Mouse (Mus musculus) kidney, adult 8-10 months (tissue): ENCODE measurements at regions not wholly inside any gene's neighbourhood (a gene's known extent, or its start where the extent isn't known, plus 50 kb on each side); places are given as distances from the start of the nearest gene placed in this dataset.

Source experiments
- DNase-seq, 2 experiments: peaks; one replicate each; pipeline ENCODE4 v3.0.0; 2022

DNA sequence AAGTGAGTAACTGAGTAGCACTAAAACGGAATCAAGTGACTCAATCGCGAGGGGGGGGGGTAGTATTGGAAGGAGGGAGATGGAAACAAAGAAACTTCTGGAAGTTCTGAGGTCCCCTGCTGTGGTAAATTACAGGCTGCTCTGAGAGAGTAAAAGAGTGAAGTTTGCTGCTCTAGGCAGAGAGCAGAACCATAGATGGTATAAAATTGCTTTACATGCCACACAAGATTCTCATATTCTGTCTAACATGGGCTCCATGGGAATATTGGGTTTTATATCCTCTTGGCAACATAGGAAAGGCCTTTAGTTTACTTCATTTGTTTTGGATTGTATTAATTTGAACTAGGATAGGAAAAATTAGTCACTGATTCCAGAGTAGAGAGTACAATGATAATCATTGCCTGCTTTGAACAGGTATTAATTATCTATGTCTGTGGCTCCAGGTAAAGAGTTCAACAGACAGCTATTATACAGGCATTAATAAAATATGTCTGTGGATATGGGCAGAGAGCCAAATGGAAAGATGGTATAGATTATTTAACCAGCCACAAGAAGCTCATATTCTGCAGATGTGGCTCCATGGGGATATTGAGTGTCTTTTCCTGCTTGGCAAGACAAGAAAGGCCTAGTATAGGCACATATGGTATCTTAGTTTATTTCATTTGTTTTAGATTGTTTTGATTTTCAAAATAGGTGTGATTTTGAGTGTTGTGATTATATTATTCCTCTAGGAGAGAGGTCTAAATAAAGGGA, 729.7 kb upstream of the Large1 start:
- no peak for DNase-seq

DNA sequence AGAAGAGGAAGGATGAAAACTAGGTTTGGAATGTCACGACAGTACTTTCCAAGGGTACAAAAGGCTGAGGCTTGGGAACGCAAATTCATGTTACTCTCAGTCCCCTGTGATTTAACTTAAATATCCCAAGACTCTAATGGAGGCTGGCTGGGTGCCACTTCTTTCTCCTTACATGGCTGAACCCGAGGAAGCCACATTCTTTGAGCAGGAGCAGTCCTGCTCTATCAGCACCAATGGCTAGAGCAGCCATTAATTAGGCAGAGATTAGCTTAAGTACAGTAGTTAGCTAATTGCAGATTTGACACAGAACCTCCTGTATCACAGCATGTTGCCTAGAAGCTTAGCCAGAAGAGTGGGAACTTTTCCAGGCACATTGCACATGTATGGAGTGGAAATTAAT, 720.5 kb upstream of the Large1 start:
- peak in 1 of 2 experiments; percentile 1 for DNase-seq

DNA sequence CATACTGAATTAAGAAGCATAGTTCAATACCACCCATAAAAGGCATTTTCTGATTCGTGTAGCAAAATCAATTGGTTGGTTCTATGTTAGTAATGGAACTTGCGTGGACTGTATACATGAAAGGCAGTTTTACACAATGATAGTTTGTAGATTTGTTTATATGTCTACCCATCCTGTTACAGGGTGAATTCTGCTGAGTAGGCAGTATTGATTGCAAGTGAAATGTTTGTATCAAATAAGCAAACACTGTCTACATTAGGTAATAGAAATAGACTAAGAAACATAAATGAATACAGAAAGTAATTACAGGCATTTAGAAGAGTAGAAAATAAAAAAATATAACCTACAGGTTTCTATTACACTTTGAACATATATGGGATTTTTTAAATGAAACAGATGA, 718.1 kb upstream of the Large1 start:
- DNase-seq: no peak
